Mouse (Mus musculus) stomach, adult 2 months (tissue): ENCODE measurements around the gene Taar1. TPM values are rescaled to one million over a fixed set of nuclear protein-coding genes. Genes with fewer than 3 reads are reported as not detected.

Experiments used
- polyA plus RNA-seq: library from polyadenylated mRNA; depleted of rRNA; stranded (reverse); fragments of >200 nt; gene quantifications from 2 replicates; pipeline ENCODE4 v1.2.3, GENCODE M21; 2012; rRNA removed

Taar1 gene
- polyA plus RNA-seq, result 0.09 TPM in 1 of 2 replicates, not detected in the other

GRCm38 (mm10) chr10:23920056-23920455 lies at the start of gene Taar1:
Taar1 (plus strand) TSS chr10:23920356.

DNA sequence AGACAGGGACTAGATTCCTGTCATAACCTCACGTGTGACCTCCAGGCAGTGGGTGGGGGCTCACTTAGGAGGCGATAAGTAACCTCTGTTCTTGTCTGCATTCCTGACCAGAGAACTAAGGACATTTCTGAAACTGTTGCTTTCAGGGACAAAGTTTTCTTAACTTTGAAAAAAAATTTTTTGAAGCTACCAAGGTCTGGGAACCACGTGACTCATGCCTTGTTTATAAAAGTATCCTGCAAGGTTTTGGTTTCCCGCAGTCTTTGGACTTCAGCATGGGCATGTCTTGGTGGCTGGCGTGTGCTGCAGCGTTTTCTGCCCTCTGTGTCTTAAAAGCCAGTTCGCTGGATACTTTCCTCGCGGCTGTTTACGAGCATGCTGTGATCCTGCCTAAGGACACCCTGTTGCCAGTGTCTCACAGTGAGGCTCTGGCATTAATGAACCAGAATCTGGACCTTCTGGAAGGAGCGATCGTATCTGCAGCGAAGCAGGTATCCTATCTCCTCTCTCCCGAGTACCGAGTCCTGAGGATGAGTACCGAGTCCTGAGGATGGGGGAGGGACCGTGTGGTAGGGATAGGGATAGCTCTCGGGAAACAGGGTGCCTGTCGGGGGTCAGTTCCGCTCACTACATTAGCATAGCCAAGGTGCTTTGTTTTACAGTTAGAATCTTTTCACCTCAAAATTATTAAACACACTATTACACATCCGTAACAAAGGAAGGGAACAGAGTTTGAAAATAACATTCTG lies 25.4 kb upstream of the Taar1 start, which contains the start of gene Vnn1:
Gene Vnn1, plus strand, starts transcription at position 88 of the 749 bp plus-strand sequence.

GRCm38 (mm10) chr10:23938312-23938711 lies 18.2 kb downstream of the Taar1 start, which contains the start of gene Taar2:
Taar2 (plus strand) TSS chr10:23938572.

DNA sequence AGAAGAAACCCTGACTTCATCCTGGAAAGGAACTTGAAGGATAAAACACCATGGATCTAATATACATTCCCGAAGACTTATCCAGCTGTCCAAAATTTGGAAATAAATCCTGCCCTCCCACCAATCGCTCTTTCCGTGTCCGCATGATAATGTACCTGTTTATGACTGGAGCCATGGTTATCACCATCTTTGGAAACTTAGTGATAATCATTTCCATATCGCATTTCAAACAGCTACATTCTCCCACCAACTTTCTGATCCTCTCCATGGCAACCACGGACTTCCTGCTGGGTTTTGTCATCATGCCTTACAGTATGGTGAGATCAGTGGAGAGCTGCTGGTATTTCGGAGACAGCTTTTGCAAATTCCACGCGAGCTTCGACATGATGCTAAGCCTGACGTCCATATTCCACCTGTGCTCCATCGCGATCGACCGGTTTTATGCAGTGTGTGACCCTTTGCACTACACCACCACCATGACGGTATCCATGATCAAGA lies 29.4 kb downstream of the Taar1 start, which contains the start of gene Taar3:
Gene Taar3, plus strand, starts transcription at position 51 of the 498 bp plus-strand sequence.

GRCm38 (mm10) chr10:23960444-23960915 lies 40.3 kb downstream of the Taar1 start, which contains the start of gene Taar4:
Taar4 (plus strand) TSS chr10:23960494.

DNA sequence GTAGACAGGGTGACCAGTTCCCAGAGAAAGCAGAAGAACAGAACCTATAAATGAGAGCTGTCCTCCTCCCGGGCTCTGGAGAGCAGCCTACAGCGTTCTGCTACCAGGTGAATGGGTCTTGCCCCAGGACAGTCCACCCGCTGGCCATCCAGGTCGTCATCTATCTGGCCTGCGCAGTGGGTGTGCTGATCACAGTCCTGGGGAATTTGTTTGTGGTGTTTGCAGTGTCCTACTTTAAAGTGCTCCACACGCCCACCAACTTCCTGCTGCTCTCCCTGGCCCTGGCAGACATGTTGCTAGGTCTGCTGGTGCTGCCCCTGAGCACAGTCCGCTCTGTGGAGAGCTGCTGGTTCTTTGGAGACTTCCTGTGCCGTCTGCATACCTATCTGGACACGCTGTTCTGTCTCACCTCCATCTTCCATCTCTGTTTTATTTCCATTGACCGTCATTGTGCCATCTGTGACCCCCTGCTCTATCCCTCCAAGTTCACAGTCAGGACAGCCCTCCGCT lies 50.6 kb downstream of the Taar1 start, which contains the start of gene Taar5:
Gene Taar5, plus strand, starts transcription at position 51 of the 510 bp plus-strand sequence.

Other genes with a start within 250 kb of the Taar1 start
- 723 and 914 TPM in 2 replicates for gene Rps12, start 133.1 kb upstream of the Taar1 start, polyA plus RNA-seq
- 4.8 and 7.0 TPM in 2 replicates for gene Slc18b1, start 123.4 kb upstream of the Taar1 start, polyA plus RNA-seq
- 0.03 TPM in 1 of 2 replicates, not detected in the other for gene Vnn3, start 68.9 kb upstream of the Taar1 start, polyA plus RNA-seq
- 0.37 and 0.80 TPM in 2 replicates for gene Vnn1, start 25.7 kb upstream of the Taar1 start, polyA plus RNA-seq
- not detected in 2 replicates for gene Taar2, start 18.2 kb downstream of the Taar1 start, polyA plus RNA-seq
- not detected in 2 replicates for gene Taar3, start 29.2 kb downstream of the Taar1 start, polyA plus RNA-seq
- gene Taar4, start 40.1 kb downstream of the Taar1 start, polyA plus RNA-seq, result not detected in 2 replicates
- gene Taar5, start 50.4 kb downstream of the Taar1 start, polyA plus RNA-seq, result not detected in 2 replicates
- not detected in 2 replicates for gene Taar6, start 65.3 kb downstream of the Taar1 start, polyA plus RNA-seq
- gene Taar7a, start 73.1 kb downstream of the Taar1 start, polyA plus RNA-seq, result not detected in 2 replicates
- gene Taar7b, start 79.6 kb downstream of the Taar1 start, polyA plus RNA-seq, result not detected in 2 replicates
- gene Taar7d, start 106.9 kb downstream of the Taar1 start, polyA plus RNA-seq, result not detected in 2 replicates
- not detected in 2 replicates for gene Taar7e, start 117.3 kb downstream of the Taar1 start, polyA plus RNA-seq
- gene Taar7f, start 129.2 kb downstream of the Taar1 start, polyA plus RNA-seq, result not detected in 2 replicates
- gene Taar8a, start 156.1 kb downstream of the Taar1 start, polyA plus RNA-seq, result not detected in 2 replicates
- not detected in 2 replicates for gene Taar8b, start 171.9 kb downstream of the Taar1 start, polyA plus RNA-seq
- not detected in 2 replicates for gene Taar8c, start 181.6 kb downstream of the Taar1 start, polyA plus RNA-seq
- not detected in 2 replicates for gene Taar9, start 189.2 kb downstream of the Taar1 start, polyA plus RNA-seq
- 21.5 and 26.1 TPM in 2 replicates for gene Stx7, start 228.9 kb downstream of the Taar1 start, polyA plus RNA-seq